ENCODE assay signal across 18 mouse cellular contexts in genomic region chr5:34960021-34960420, GRCm38 (mm10). TPM values are rescaled to one million over a fixed set of nuclear protein-coding genes. Genes with fewer than 3 reads are reported as not detected.
DNase-seq lines count a peak whose midpoint lies in the region; ATAC-seq and TF ChIP-seq lines count a peak whose summit lies in the region.
"Had no signal": no experiment of that assay in that cellular context is flagged by ENCODE, and none has a peak within 500 bp of the region (broad histone marks: within the 10 kb centered on the region; RNA-seq: fewer than 3 reads in every experiment).

No protein-coding gene starts in this region.

- H3K27me3 ChIP-seq in forebrain, embryonic 10.5 days (ENCODE audit: poor library complexity, severe bottlenecking): no peaks in the 10 kb centered on the region
- H3K27me3 ChIP-seq in forebrain, embryonic 14.5 days (replicated peaks; ENCODE audit: control insufficient read depth, insufficient read depth, low read length): no peaks in the 10 kb centered on the region
- no peaks in the 10 kb centered on the region for H3K27me3 ChIP-seq in stomach, embryonic 15.5 days (replicated peaks)
- no peaks in the 10 kb centered on the region for H3K27me3 ChIP-seq in stomach, postnatal 0 days (ENCODE audit: control insufficient read depth, insufficient read depth, low read length)
- no peaks in the 10 kb centered on the region for H3K27me3 ChIP-seq in liver, embryonic 15.5 days
- H3K27me3 ChIP-seq: embryonic facial prominence, embryonic 15.5 days; heart, embryonic 15.5 days had no signal

- H3K36me3 ChIP-seq in forebrain, embryonic 10.5 days (replicated peaks): peaks cover 53% of the 10 kb centered on the region
- peaks cover 7% of the 10 kb centered on the region for H3K36me3 ChIP-seq in forebrain, embryonic 14.5 days (ENCODE audit: control insufficient read depth, insufficient read depth, low read length)
- peaks cover 4% of the 10 kb centered on the region; the same call in 1 of the 2 replicates for H3K36me3 ChIP-seq in stomach, embryonic 15.5 days
- H3K36me3 ChIP-seq in stomach, postnatal 0 days (ENCODE audit: control insufficient read depth, insufficient read depth, low read length): no peaks in the 10 kb centered on the region
- peaks cover 6% of the 10 kb centered on the region for H3K36me3 ChIP-seq in liver, embryonic 15.5 days (replicated peaks)

- peaks cover 48% of the 10 kb centered on the region for H3K4me1 ChIP-seq in forebrain, embryonic 10.5 days
- H3K4me1 ChIP-seq in forebrain, embryonic 14.5 days (ENCODE audit: control insufficient read depth, insufficient read depth, low read length): peaks cover 26% of the 10 kb centered on the region
- 0 out of 2 replicates have a peak, but pooled peaks cover 2% of the 10 kb centered on the region for H3K4me1 ChIP-seq in stomach, embryonic 15.5 days
- peaks cover 6% of the 10 kb centered on the region for H3K4me1 ChIP-seq in stomach, postnatal 0 days (replicated peaks; ENCODE audit: control insufficient read depth, insufficient read depth)
- H3K4me1 ChIP-seq in liver, embryonic 15.5 days (replicated peaks): peaks cover 83% of the 10 kb centered on the region

- no peak overlapping the region for H3K4me3 ChIP-seq in forebrain, embryonic 10.5 days
- no peak overlapping the region for H3K4me3 ChIP-seq in forebrain, embryonic 14.5 days (ENCODE audit: low read depth, low read length)
- no peak overlapping the region for H3K4me3 ChIP-seq in stomach, embryonic 15.5 days (replicated peaks)
- no peak overlapping the region for H3K4me3 ChIP-seq in stomach, postnatal 0 days (ENCODE audit: low read depth, low read length)
- no peak overlapping the region for H3K4me3 ChIP-seq in liver, embryonic 15.5 days (replicated peaks)
- H3K4me3 ChIP-seq: embryonic facial prominence, embryonic 15.5 days; heart, embryonic 15.5 days; myocyte had no signal

- peak overlapping the region; percentile 63 for H3K27ac ChIP-seq in forebrain, embryonic 10.5 days
- H3K27ac ChIP-seq in forebrain, embryonic 14.5 days (ENCODE audit: low read depth, low read length): no peak overlapping the region
- no peak overlapping the region for H3K27ac ChIP-seq in stomach, embryonic 15.5 days
- no peak overlapping the region for H3K27ac ChIP-seq in stomach, postnatal 0 days (replicated peaks)
- peak overlapping the region; percentile 88 for H3K27ac ChIP-seq in liver, embryonic 15.5 days (replicated peaks)
- H3K27ac ChIP-seq: embryonic facial prominence, embryonic 15.5 days; heart, embryonic 15.5 days had no signal

- H3K4me2 ChIP-seq in forebrain, embryonic 14.5 days (ENCODE audit: low read length): no peak overlapping the region
- no peak overlapping the region for H3K4me2 ChIP-seq in stomach, embryonic 15.5 days
- no peak overlapping the region for H3K4me2 ChIP-seq in stomach, postnatal 0 days (replicated peaks; ENCODE audit: low read depth)
- peak overlapping the region; percentile 51 for H3K4me2 ChIP-seq in liver, embryonic 15.5 days
- H3K4me2 ChIP-seq: embryonic facial prominence, embryonic 15.5 days; heart, embryonic 15.5 days; lung, embryonic 14.5 days had no signal

- no peak for ATAC-seq in forebrain, embryonic 14.5 days
- ATAC-seq in stomach, embryonic 15.5 days (ENCODE audit: insufficient read depth, low FRiP score, low read depth): peak; percentile 83
- no peak for ATAC-seq in stomach, postnatal 0 days (ENCODE audit: low FRiP score, low TSS enrichment)
- ATAC-seq in liver, embryonic 15.5 days (ENCODE audit: insufficient read depth): peak; percentile 95
- ATAC-seq: forebrain, postnatal 0 days; hindbrain, embryonic 16.5 days had no signal

- TF ChIP-seq CTCF in stomach, postnatal 0 days (IDR thresholded peaks at IDR 0.05; ENCODE audit: low read depth): no peak

- H3K9ac ChIP-seq in forebrain, embryonic 14.5 days (ENCODE audit: low read length): no peak overlapping the region
- no peak overlapping the region for H3K9ac ChIP-seq in stomach, embryonic 15.5 days
- H3K9ac ChIP-seq in stomach, postnatal 0 days (ENCODE audit: low read length): no peak overlapping the region
- peak overlapping the region; percentile 16; the same call in 1 of the 2 replicates for H3K9ac ChIP-seq in liver, embryonic 15.5 days
- H3K9ac ChIP-seq: embryonic facial prominence, embryonic 15.5 days; forebrain, postnatal 0 days; heart, embryonic 15.5 days; lung, embryonic 14.5 days had no signal

- H3K9me3 ChIP-seq in forebrain, embryonic 10.5 days: no peaks in the 10 kb centered on the region
- H3K9me3 ChIP-seq in forebrain, embryonic 14.5 days (replicated peaks; ENCODE audit: control insufficient read depth, low read length): no peaks in the 10 kb centered on the region
- no peaks in the 10 kb centered on the region for H3K9me3 ChIP-seq in stomach, embryonic 15.5 days
- H3K9me3 ChIP-seq in stomach, postnatal 0 days (ENCODE audit: control insufficient read depth, low read length): no peaks in the 10 kb centered on the region
- no peaks in the 10 kb centered on the region for H3K9me3 ChIP-seq in liver, embryonic 15.5 days (replicated peaks)
- H3K9me3 ChIP-seq: embryonic facial prominence, embryonic 15.5 days; heart, embryonic 15.5 days had no signal

- no peak for TF ChIP-seq EP300 in stomach, postnatal 0 days (optimal IDR thresholded peaks at IDR 0.05)

- no peak for DNase-seq in forebrain, embryonic 10.5 days (ENCODE audit: extremely low spot score, low spot score)
- DNase-seq in forebrain, embryonic 14.5 days (ENCODE audit: low spot score): no peak
- no peak for DNase-seq in stomach, postnatal 0 days (ENCODE audit: low spot score)
- DNase-seq in frontal cortex, postnatal 36 days (ENCODE audit: low spot score in 2 of 2): no peak
- DNase-seq in thymus, postnatal 10 days (ENCODE audit: low spot score in 2 of 2): no peak
- DNase-seq in lung, adult 18-20 months: no peak
- DNase-seq: adrenal gland, adult 8-10 months; cerebellum, postnatal 25 days; forebrain, postnatal 0 days; gastrocnemius, postnatal 25 days; lung, embryonic 14.5 days; right cerebral cortex, adult 18-20 months had no signal

- WGBS in forebrain, embryonic 10.5 days: 92% methylated on average over 1 of the region's 1 CpGs
- WGBS in forebrain, embryonic 14.5 days: 90% methylated on average over 1 of the region's 1 CpGs
- WGBS in stomach, embryonic 15.5 days: 53% methylated on average over 1 of the region's 1 CpGs
- 70% methylated on average over 1 of the region's 1 CpGs for WGBS in stomach, postnatal 0 days
- WGBS in liver, embryonic 15.5 days (ENCODE audit: insufficient replicate concordance): 10% methylated on average over 1 of the region's 1 CpGs

RNA-seq across cellular contexts. Expression of gene Rgs12, which starts 10.8 kb away (rescaled TPM):
- polyA plus RNA-seq in forebrain, embryonic 10.5 days (2016; fragmentation: Nextera tagmentation; extraction: Ambion mirVana): 57.6 and 59.8 TPM in 2 replicates
- polyA plus RNA-seq in forebrain, embryonic 14.5 days (2014; fragmentation: Nextera tagmentation; extraction: Ambion mirVana): 37.2 and 37.4 TPM in 2 replicates
- polyA plus RNA-seq in stomach, embryonic 15.5 days (2015; fragmentation: Nextera tagmentation; extraction: Ambion mirVana): 26.8 and 28.1 TPM in 2 replicates
- polyA plus RNA-seq in stomach, postnatal 0 days (2015; fragmentation: Nextera tagmentation; extraction: Ambion mirVana): 12.7 and 14.2 TPM in 2 replicates
- 17.0 and 20.1 TPM in 2 replicates for polyA plus RNA-seq in liver, embryonic 15.5 days (2015; fragmentation: Nextera tagmentation; extraction: Ambion mirVana)

RNA-seq across cellular contexts. Expression of gene Msantd1, which starts 52.2 kb away (rescaled TPM):
- polyA plus RNA-seq in forebrain, embryonic 10.5 days (2016; fragmentation: Nextera tagmentation; extraction: Ambion mirVana): 0.55 and 1.2 TPM in 2 replicates
- polyA plus RNA-seq in forebrain, embryonic 14.5 days (2014; fragmentation: Nextera tagmentation; extraction: Ambion mirVana): 5.5 and 7.4 TPM in 2 replicates
- polyA plus RNA-seq in stomach, embryonic 15.5 days (2015; fragmentation: Nextera tagmentation; extraction: Ambion mirVana): 0.54 and 0.57 TPM in 2 replicates
- 0.24 and 0.36 TPM in 2 replicates for polyA plus RNA-seq in stomach, postnatal 0 days (2015; fragmentation: Nextera tagmentation; extraction: Ambion mirVana)
- polyA plus RNA-seq in liver, embryonic 15.5 days (2015; fragmentation: Nextera tagmentation; extraction: Ambion mirVana): 0.10 and 0.30 TPM in 2 replicates
- polyA plus RNA-seq: heart, embryonic 15.5 days; myocyte had no signal

Comparison
In these comparisons a context has a peak if more than half of its experiments do, and no peak if none do; other contexts are left out.
1. H3K27ac ChIP-seq: peak in forebrain, embryonic 10.5 days (single experiment) and liver, embryonic 15.5 days (single experiment); none in forebrain, embryonic 14.5 days (single experiment), stomach, embryonic 15.5 days (single experiment) and stomach, postnatal 0 days (single experiment).
2. ATAC-seq: peak in stomach, embryonic 15.5 days (single experiment) and liver, embryonic 15.5 days (single experiment); none in forebrain, embryonic 14.5 days (single experiment) and stomach, postnatal 0 days (single experiment).